Mouse (Mus musculus): ENCODE measurements around the gene Twf2.

- TF ChIP-seq CTCF (IDR thresholded peaks at IDR 0.05; ENCODE audit: low read depth, low read length): no peak
- TF ChIP-seq POLR2A (IDR thresholded peaks at IDR 0.05; ENCODE audit: extremely low read depth, insufficient read depth, low read length): no peak
Measured at GRCm38 (mm10) chr9:106216971-106217370, 14.1 kb downstream of the Twf2 start.

Measured in liver, adult 2 months (tissue).